ENCODE assay signal across 11 mouse cellular contexts in genomic region chr5:112213331-112214240, GRCm38 (mm10). TPM values are rescaled to one million over a fixed set of nuclear protein-coding genes. Genes with fewer than 3 reads are reported as not detected.
DNase-seq lines count a peak whose midpoint lies in the region; ATAC-seq and TF ChIP-seq lines count a peak whose summit lies in the region.
"Had no signal": no experiment of that assay in that cellular context is flagged by ENCODE, and none has a peak within 500 bp of the region (broad histone marks: within the 10 kb centered on the region; RNA-seq: fewer than 3 reads in every experiment).

No protein-coding gene starts in this region.

- no peaks in the 10 kb centered on the region for H3K36me3 ChIP-seq in lung, embryonic 14.5 days (ENCODE audit: insufficient read depth)
- H3K36me3 ChIP-seq in forebrain, embryonic 10.5 days (replicated peaks) = peaks cover 10% of the 10 kb centered on the region
- H3K36me3 ChIP-seq in limb, embryonic 10.5 days = no peaks in the 10 kb centered on the region
- H3K36me3 ChIP-seq: liver, embryonic 15.5 days had no signal

- H3K9ac ChIP-seq in lung, embryonic 14.5 days = no peak overlapping the region
- H3K9ac ChIP-seq: liver, embryonic 15.5 days had no signal

- no peak overlapping the region for H3K4me2 ChIP-seq in lung, embryonic 14.5 days

- WGBS in lung, embryonic 14.5 days = 44% methylated on average over 19 of the region's 19 CpGs
- WGBS in forebrain, embryonic 10.5 days = 22% methylated on average over 19 of the region's 19 CpGs
- 41% methylated on average over 19 of the region's 19 CpGs for WGBS in limb, embryonic 10.5 days

- H3K4me1 ChIP-seq in lung, embryonic 14.5 days (ENCODE audit: insufficient read depth) = 0 out of 2 replicates have a peak, but pooled peaks cover 5% of the 10 kb centered on the region
- H3K4me1 ChIP-seq in forebrain, embryonic 10.5 days = peaks cover 72% of the 10 kb centered on the region
- peaks cover 39% of the 10 kb centered on the region for H3K4me1 ChIP-seq in limb, embryonic 10.5 days

- no peak for TF ChIP-seq CTCF in lung, embryonic 14.5 days (IDR thresholded peaks at IDR 0.05; ENCODE audit: low read depth)

- DNase-seq in lung, embryonic 14.5 days = peak; percentile 54
- no peak for DNase-seq in lung, postnatal 14 days
- DNase-seq in forebrain, embryonic 10.5 days (ENCODE audit: extremely low spot score, low spot score) = peak; percentile 74
- DNase-seq in limb, embryonic 10.5 days (ENCODE audit: low spot score) = no peak
- DNase-seq in retina, embryonic 14.5 days (ENCODE audit: low spot score) = peak; percentile 81
- no peak for DNase-seq in lung, postnatal 4 days
- DNase-seq in testis, postnatal 10 days (ENCODE audit: low spot score) = no peak
- DNase-seq in Muller cell, postnatal 12 days (ENCODE audit: inconsistent ontology term) = no peak
- DNase-seq: adrenal gland, adult 8-10 months had no signal

- no peaks in the 10 kb centered on the region for H3K9me3 ChIP-seq in lung, embryonic 14.5 days (ENCODE audit: low read depth, low read length)
- H3K9me3 ChIP-seq in forebrain, embryonic 10.5 days = no peaks in the 10 kb centered on the region
- H3K9me3 ChIP-seq in limb, embryonic 10.5 days (replicated peaks) = no peaks in the 10 kb centered on the region
- H3K9me3 ChIP-seq: liver, embryonic 15.5 days had no signal

- H3K27me3 ChIP-seq in lung, embryonic 14.5 days (ENCODE audit: insufficient read depth, low read length) = no peaks in the 10 kb centered on the region
- H3K27me3 ChIP-seq in forebrain, embryonic 10.5 days (ENCODE audit: poor library complexity, severe bottlenecking) = no peaks in the 10 kb centered on the region; the same call in 1 of the 2 replicates
- peaks cover 37% of the 10 kb centered on the region for H3K27me3 ChIP-seq in limb, embryonic 10.5 days (ENCODE audit: low read depth, poor library complexity, severe bottlenecking)
- H3K27me3 ChIP-seq: liver, embryonic 15.5 days had no signal

- no peak for ATAC-seq in lung, embryonic 14.5 days (ENCODE audit: insufficient read depth)

- H3K4me3 ChIP-seq in lung, embryonic 14.5 days (ENCODE audit: low read depth, low read length) = no peak overlapping the region
- peak overlapping the region; percentile 29 for H3K4me3 ChIP-seq in forebrain, embryonic 10.5 days
- no peak overlapping the region for H3K4me3 ChIP-seq in limb, embryonic 10.5 days
- H3K4me3 ChIP-seq: erythroblast, embryonic 14.5 days; liver, embryonic 15.5 days had no signal

- no peak overlapping the region for H3K27ac ChIP-seq in lung, embryonic 14.5 days (ENCODE audit: low read depth)
- H3K27ac ChIP-seq in forebrain, embryonic 10.5 days = peak overlapping the region; percentile 87
- H3K27ac ChIP-seq in limb, embryonic 10.5 days = peak overlapping the region; percentile 34; the same call in 1 of the 2 replicates
- H3K27ac ChIP-seq: liver, embryonic 15.5 days had no signal

RNA-seq across cellular contexts. Expression of gene Cryba4, which starts 38.7 kb away (rescaled TPM):
- 2.4 and 2.7 TPM in 2 replicates for polyA plus RNA-seq in lung, embryonic 14.5 days (2014; fragmentation: Nextera tagmentation; extraction: Ambion mirVana)
- polyA plus RNA-seq in forebrain, embryonic 10.5 days (2016; fragmentation: Nextera tagmentation; extraction: Ambion mirVana) = 0.48 TPM in 1 of 2 replicates, not detected in the other
- 0.34 and 0.46 TPM in 2 replicates for polyA plus RNA-seq in limb, embryonic 10.5 days (2016; fragmentation: Nextera tagmentation; extraction: Ambion mirVana)
- polyA plus RNA-seq: erythroblast, embryonic 14.5 days had no signal

RNA-seq across cellular contexts. Expression of gene Crybb1, which starts 42.0 kb away (rescaled TPM):
- 2.0 TPM in 2 replicates for polyA plus RNA-seq in lung, embryonic 14.5 days (2014; fragmentation: Nextera tagmentation; extraction: Ambion mirVana)
- polyA plus RNA-seq in forebrain, embryonic 10.5 days (2016; fragmentation: Nextera tagmentation; extraction: Ambion mirVana) = 0.30 TPM in 1 of 2 replicates, not detected in the other
- not detected in 2 replicates for polyA plus RNA-seq in limb, embryonic 10.5 days (2016; fragmentation: Nextera tagmentation; extraction: Ambion mirVana)
- polyA plus RNA-seq: erythroblast, embryonic 14.5 days had no signal

Comparison
In these comparisons a context has a peak if more than half of its experiments do, and no peak if none do; other contexts are left out.
1. DNase-seq: peak in lung, embryonic 14.5 days (single experiment), forebrain, embryonic 10.5 days (single experiment) and retina, embryonic 14.5 days (single experiment); none in lung, postnatal 14 days (single experiment), limb, embryonic 10.5 days (single experiment), lung, postnatal 4 days (0 of 2), testis, postnatal 10 days (single experiment) and Muller cell, postnatal 12 days (single experiment).